Mouse (Mus musculus) ES-E14 (cell line): ENCODE results near the gene Actr10.

ENCODE experiments used
- CHD2 ChIP-seq: IDR thresholded peaks from 2 replicates; pipeline ENCODE4 v1.6.1; 2014; ENCODE audit warnings: mild to moderate bottlenecking, low read depth, low read length, inconsistent platforms
- HCFC1 ChIP-seq: IDR thresholded peaks from 2 replicates; pipeline ENCODE4 v1.6.1; 2012; ENCODE audit warnings: low read length, inconsistent platforms, borderline replicate concordance; ENCODE audit not compliant: insufficient read depth
- MAFK ChIP-seq: IDR thresholded peaks from 2 replicates; pipeline ENCODE4 v1.6.1; 2014; ENCODE audit warnings: mild to moderate bottlenecking, low read depth, low read length, inconsistent platforms; ENCODE audit not compliant: insufficient read depth
- ZC3H11A ChIP-seq: IDR thresholded peaks from 2 replicates; pipeline ENCODE4 v1.6.1; 2012; ENCODE audit warnings: low read depth, mild to moderate bottlenecking, inconsistent platforms, low read length, borderline replicate concordance

DNA sequence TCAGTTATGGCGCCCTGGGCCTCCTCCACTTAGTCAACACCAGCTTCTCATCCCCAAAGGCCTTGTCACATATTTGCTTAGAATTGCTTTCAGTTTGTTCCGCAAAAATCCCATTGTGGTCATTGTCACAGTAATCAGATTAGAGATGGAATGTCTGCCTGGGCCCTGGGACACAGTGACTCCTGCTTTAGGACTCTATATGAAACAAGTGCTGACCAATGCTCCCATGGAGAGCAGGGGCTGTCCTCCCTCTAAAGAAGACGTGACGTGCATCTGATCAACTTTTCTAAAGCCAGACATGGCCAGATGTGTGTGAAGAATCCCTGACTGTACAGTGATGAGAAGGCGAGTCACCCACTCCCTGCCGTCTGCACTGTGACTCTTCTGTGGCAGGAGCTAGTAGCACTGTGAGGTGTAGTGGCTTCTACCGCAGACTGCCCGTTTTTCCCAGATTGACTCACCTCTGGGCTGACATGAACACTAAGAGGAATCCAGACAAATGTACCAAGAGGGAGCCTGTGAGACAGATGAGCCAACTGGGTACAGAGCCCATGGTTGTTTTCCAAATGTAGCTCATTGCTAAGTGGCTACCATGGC is 46.7 kb upstream of the Actr10 start:
- TF ChIP-seq CHD2 (no peak), HCFC1 (no peak), ZC3H11A (no peak), MAFK (no peak)
